Mouse (Mus musculus): ENCODE data around the gene Mcoln2.

- TF ChIP-seq HCFC1 (IDR thresholded peaks at IDR 0.05; ENCODE audit: borderline replicate concordance, insufficient read depth, low read length) = no peak
- TF ChIP-seq CHD2 (IDR thresholded peaks at IDR 0.05; ENCODE audit: low read depth, low read length) = no peak
- TF ChIP-seq ZC3H11A (IDR thresholded peaks at IDR 0.05; ENCODE audit: borderline replicate concordance, low read depth, low read length) = no peak
Observed at GRCm38 (mm10) chr3:146142523-146142922, 7.1 kb upstream of the Mcoln2 start.
